Mouse (Mus musculus) frontal cortex, adult (tissue): ENCODE measurements at regions not wholly inside any gene's neighbourhood (a gene's known extent, or its start where the extent isn't known, plus 50 kb on each side); places are given as distances from the start of the nearest gene placed in this dataset.

Experiments
- ATAC-seq: cut with Nextera tagmentation; 2 replicates; pipeline ENCODE4 v1.9.2; 2017; ENCODE audit warnings: mild to moderate bottlenecking, moderate library complexity, mixed read lengths; ENCODE audit not compliant: low TSS enrichment

- peak; percentile 92 for ATAC-seq
Observed at GRCm38 (mm10) chr10:12207301-12207700, 661.9 kb downstream of the Utrn start.

GRCm38 (mm10) chr10:12210181-12210580, 659.0 kb downstream of the Utrn start:
- ATAC-seq: peak; percentile 3; the same call in 1 of the 2 replicates

- ATAC-seq: peak; percentile 89
Observed at GRCm38 (mm10) chr10:12218879-12219278, 650.3 kb downstream of the Utrn start.

GRCm38 (mm10) chr10:12234141-12234540, 635.0 kb downstream of the Utrn start:
- ATAC-seq: no peak

GRCm38 (mm10) chr10:12248853-12249252, 620.3 kb downstream of the Utrn start:
- peak; percentile 67 for ATAC-seq

- ATAC-seq: no peak
Observed at GRCm38 (mm10) chr10:12253274-12253673, 615.9 kb downstream of the Utrn start.

- ATAC-seq: peak; percentile 93
Observed at GRCm38 (mm10) chr10:12285679-12286078, 583.5 kb downstream of the Utrn start.

GRCm38 (mm10) chr10:12298887-12299286, 570.3 kb downstream of the Utrn start:
- ATAC-seq: peak; percentile 17

- peak; percentile 99 for ATAC-seq
Observed at GRCm38 (mm10) chr10:12302396-12302795, 566.8 kb downstream of the Utrn start.

GRCm38 (mm10) chr10:12320311-12320710, 548.9 kb downstream of the Utrn start:
- ATAC-seq: no peak
